Mouse (Mus musculus) embryonic facial prominence, embryonic 10.5 days (tissue): ENCODE measurements around the gene Baiap2. TPM values are rescaled to one million over a fixed set of nuclear protein-coding genes. Genes with fewer than 3 reads are reported as not detected.
A peak's percentile ranks its signal among the peaks of the same experiment; 100 is the strongest.

Experiments used
- DNase-seq: peaks from one replicate; pipeline ENCODE4 v3.0.0-alpha.2; 2017; ENCODE audit warnings: low spot score
- H3K27ac ChIP-seq: fragments of 300-500 bp; sonication (generic); replicated peaks from 2 replicates; pipeline ENCODE4 v1.5.1; 2016; ENCODE audit warnings: mild to moderate bottlenecking
- H3K27me3 ChIP-seq: fragments of 300-500 bp; sonication (generic); replicated peaks from 2 replicates; pipeline ENCODE4 v1.6.1; 2016; ENCODE audit warnings: low read depth, mild to moderate bottlenecking; ENCODE audit not compliant: poor library complexity, severe bottlenecking
- H3K36me3 ChIP-seq: fragments of 300-500 bp; sonication (generic); replicated peaks from 2 replicates; pipeline ENCODE4 v1.6.1; 2016; ENCODE audit warnings: mild to moderate bottlenecking, moderate library complexity
- H3K4me1 ChIP-seq: fragments of 300-500 bp; sonication (generic); 2 replicates; pipeline ENCODE4 v1.6.1; 2016
- H3K4me3 ChIP-seq: fragments of 300-500 bp; sonication (generic); 2 replicates; pipeline ENCODE4 v1.5.1; 2016; ENCODE audit warnings: mild to moderate bottlenecking, moderate library complexity
- H3K9me3 ChIP-seq: fragments of 300-500 bp; sonication (generic); 2 replicates; pipeline ENCODE4 v1.6.1; 2016; ENCODE audit warnings: mild to moderate bottlenecking
- WGBS: fragments of 180-500 bp; shearing (Covaris S2); methylation state at CpG from one replicate; pipeline ENCODE4 v1.1.7; 2016; 5-methylcytosine and 5-hydroxymethylcytosine counted together
- polyA plus RNA-seq: library from polyadenylated mRNA; unstranded; fragments of >200 nt; fragmentation: Nextera tagmentation; extraction: Ambion mirVana; gene quantifications from 2 replicates; pipeline ENCODE4 v1.2.1, GENCODE M21; 2016

The Baiap2 gene
- polyA plus RNA-seq, 1 experiment from 2014 or later, result 11.0 TPM

DNA sequence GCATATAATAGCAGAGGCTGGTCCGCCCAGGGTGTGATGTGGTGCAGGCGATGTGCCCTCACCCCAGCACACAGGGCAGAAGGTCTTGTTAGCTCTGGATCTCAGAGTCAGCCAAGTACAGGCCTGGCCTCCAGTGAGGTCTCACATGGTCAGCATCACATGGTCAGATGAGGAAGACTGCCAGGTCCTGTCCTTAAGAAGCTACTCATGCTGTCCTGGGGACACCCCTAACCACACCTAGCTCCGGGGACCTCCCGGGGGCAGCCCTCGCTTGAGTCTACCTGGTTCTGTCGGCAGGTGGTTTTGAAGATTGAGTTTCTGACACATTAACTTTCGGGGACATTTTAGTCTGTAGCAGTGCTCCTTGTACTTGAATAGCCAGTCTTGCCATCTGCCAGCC, 45.8 kb downstream of the Baiap2 start:
- H3K4me3 ChIP-seq, result no peak overlapping the region
- no peak overlapping the region; the same call in 1 of the 2 replicates for H3K27ac ChIP-seq
- 95% methylated on average over 7 of the region's 7 CpGs for WGBS

GRCm38 (mm10) chr11:119989115-119989564, 46.6 kb downstream of the Baiap2 start:
- no peaks in the 10 kb centered on the region for H3K9me3 ChIP-seq
- 60% methylated on average over 10 of the region's 10 CpGs for WGBS
- H3K36me3 ChIP-seq, result peaks cover 22% of the 10 kb centered on the region
- peak overlapping the region; percentile 54; the same call in 1 of the 2 replicates for H3K27ac ChIP-seq
- H3K27me3 ChIP-seq, result no peaks in the 10 kb centered on the region
- peak; percentile 22 for DNase-seq
- peaks cover 46% of the 10 kb centered on the region for H3K4me1 ChIP-seq
- 0 out of 2 replicates have a peak overlapping the region, but pooled peaks have one; percentile 11 for H3K4me3 ChIP-seq

More for the DNA sequence above, 45.8 kb downstream of the Baiap2 start:
- Histone ChIP-seq H3K9me3 (no peaks in the 10 kb centered on the region), H3K36me3 (peaks cover 22% of the 10 kb centered on the region), H3K27me3 (no peaks in the 10 kb centered on the region), H3K4me1 (peaks cover 46% of the 10 kb centered on the region)
- DNase-seq, result no peak

DNA sequence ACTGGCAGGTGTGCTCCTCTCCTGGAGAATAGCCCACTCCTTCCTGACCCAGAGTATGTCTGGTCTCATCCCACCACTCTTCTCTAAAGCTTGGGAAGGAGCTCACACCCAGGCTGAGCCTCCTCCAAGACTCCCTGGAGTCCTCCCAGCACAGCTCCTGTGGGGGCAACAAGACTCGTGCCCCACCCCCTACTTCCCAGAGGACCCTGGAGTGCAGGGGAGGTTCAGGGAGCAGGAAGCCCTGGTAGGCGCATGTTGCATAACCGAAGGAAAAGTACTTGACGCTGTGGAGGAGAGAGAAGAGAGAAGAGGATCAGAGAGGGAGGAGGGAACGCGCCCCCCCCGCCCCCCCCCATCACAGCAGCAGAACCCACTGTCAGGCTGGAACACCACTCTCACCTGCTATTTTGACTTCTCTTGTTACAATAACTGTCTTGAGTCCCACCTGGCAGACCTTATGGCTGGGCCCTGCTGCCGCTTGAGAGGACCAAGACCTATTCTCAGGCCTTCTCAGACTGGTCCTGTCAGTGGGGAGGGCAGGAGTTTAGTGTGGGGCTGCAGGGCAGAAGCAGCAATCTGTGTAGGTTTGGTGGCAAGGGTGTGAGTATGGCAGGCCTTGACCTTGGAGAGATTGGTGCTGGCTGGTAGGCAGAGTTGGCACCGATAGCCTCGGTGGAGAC, 48.2 kb downstream of the Baiap2 start:
- H3K4me3 ChIP-seq, result peak overlapping the region; percentile 30; the same call in 1 of the 2 replicates
- no peaks in the 10 kb centered on the region for H3K27me3 ChIP-seq
- DNase-seq, result no peak
- peak overlapping the region; percentile 70 for H3K27ac ChIP-seq
- H3K36me3 ChIP-seq, result peaks cover 31% of the 10 kb centered on the region
- 63% methylated on average over 10 of the region's 10 CpGs for whole genome bisulfite sequencing
- peaks cover 45% of the 10 kb centered on the region for H3K4me1 ChIP-seq
- no peaks in the 10 kb centered on the region for H3K9me3 ChIP-seq

- peaks cover 33% of the 10 kb centered on the region for H3K36me3 ChIP-seq
- H3K27me3 ChIP-seq, result no peaks in the 10 kb centered on the region
- H3K27ac ChIP-seq, result peak overlapping the region; percentile 70
- WGBS, result 15% methylated on average over 10 of the region's 10 CpGs
- H3K9me3 ChIP-seq, result no peaks in the 10 kb centered on the region
- peak overlapping the region; percentile 30; the same call in 1 of the 2 replicates for H3K4me3 ChIP-seq
- peak; percentile 90 for DNase-seq
- peaks cover 42% of the 10 kb centered on the region for H3K4me1 ChIP-seq
Measured at GRCm38 (mm10) chr11:119991338-119991678, 48.7 kb downstream of the Baiap2 start.

DNA sequence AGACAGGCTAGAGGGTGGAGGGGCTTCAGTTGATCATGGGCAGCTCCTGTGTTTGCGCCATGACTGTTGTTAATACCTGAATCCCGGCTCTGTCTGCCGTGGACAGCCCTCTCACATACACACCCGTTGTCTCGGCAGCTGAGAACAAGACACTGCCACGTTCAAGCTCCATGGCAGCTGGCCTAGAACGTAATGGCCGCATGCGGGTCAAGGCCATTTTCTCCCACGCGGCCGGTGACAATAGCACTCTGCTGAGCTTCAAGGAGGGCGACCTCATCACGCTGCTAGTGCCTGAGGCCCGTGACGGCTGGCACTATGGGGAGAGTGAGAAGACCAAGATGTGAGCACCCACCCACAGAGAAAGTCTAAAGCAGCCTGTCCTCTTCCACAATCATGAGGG, 54.8 kb downstream of the Baiap2 start:
- no peak overlapping the region for H3K4me3 ChIP-seq
- H3K36me3 ChIP-seq, result peaks cover 63% of the 10 kb centered on the region
- WGBS, result 91% methylated on average over 16 of the region's 16 CpGs
- DNase-seq, result no peak
- H3K27me3 ChIP-seq, result no peaks in the 10 kb centered on the region
- peaks cover 13% of the 10 kb centered on the region; the same call in 1 of the 2 replicates for H3K4me1 ChIP-seq
- no peaks in the 10 kb centered on the region for H3K9me3 ChIP-seq
- no peak overlapping the region for H3K27ac ChIP-seq

- Histone ChIP-seq H3K9me3 (no peaks in the 10 kb centered on the region), H3K4me1 (peaks cover 13% of the 10 kb centered on the region; the same call in 1 of the 2 replicates), H3K36me3 (peaks cover 28% of the 10 kb centered on the region), H3K4me3 (no peak overlapping the region), H3K27ac (no peak overlapping the region), H3K27me3 (no peaks in the 10 kb centered on the region)
- WGBS, result 80% methylated on average over 5 of the region's 5 CpGs
- no peak for DNase-seq
Measured at GRCm38 (mm10) chr11:120002041-120002440, 59.5 kb downstream of the Baiap2 start.

DNA sequence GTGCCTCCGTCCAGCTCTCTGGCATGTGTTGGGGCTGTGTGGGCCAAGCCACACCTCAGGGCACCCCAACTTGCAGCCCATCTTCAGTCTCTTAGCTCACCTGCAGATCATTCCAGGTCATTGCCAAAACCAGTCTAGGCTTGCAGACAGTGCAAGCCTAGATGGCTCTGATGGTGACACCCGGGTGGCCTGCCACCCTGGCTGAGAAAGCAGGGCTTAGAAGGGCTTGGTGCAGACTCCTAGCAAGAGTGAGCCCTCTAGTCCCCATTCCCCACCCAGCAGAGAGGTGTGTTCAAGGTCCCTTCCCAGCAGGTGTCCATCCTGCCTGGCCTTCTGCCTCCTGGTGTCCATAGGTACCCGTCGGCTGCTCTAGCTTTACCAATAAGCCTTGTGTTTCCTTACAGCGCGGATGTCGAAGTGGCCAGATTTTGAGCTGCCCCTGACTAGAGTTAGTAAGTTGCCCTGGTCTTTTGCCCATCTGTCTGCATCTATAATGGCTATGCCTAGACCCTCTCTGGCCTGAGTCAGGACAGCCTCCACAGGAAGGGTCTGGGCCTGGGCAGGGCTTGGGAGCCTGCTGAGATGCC, 60.2 kb downstream of the Baiap2 start:
- Histone ChIP-seq H3K4me3 (no peak overlapping the region), H3K9me3 (no peaks in the 10 kb centered on the region), H3K4me1 (peaks cover 13% of the 10 kb centered on the region; the same call in 1 of the 2 replicates), H3K27me3 (no peaks in the 10 kb centered on the region), H3K36me3 (peaks cover 21% of the 10 kb centered on the region), H3K27ac (no peak overlapping the region)
- 91% methylated on average over 7 of the region's 7 CpGs for WGBS
- DNase-seq, result no peak

- H3K4me3 ChIP-seq, result no peak overlapping the region
- H3K27ac ChIP-seq, result no peak overlapping the region
- 89% methylated on average over 18 of the region's 18 CpGs for WGBS
- DNase-seq, result no peak
- peaks cover 14% of the 10 kb centered on the region for H3K27me3 ChIP-seq
- 0 out of 2 replicates have a peak, but pooled peaks cover 8% of the 10 kb centered on the region for H3K36me3 ChIP-seq
- peaks cover 6% of the 10 kb centered on the region; the same call in 1 of the 2 replicates for H3K4me1 ChIP-seq
- no peaks in the 10 kb centered on the region for H3K9me3 ChIP-seq
Measured at GRCm38 (mm10) chr11:120005434-120006317, 63.1 kb downstream of the Baiap2 start.

- H3K4me1 ChIP-seq, result peaks cover 19% of the 10 kb centered on the region
- peaks cover 33% of the 10 kb centered on the region for H3K27me3 ChIP-seq
- no peak for DNase-seq
- H3K4me3 ChIP-seq, result no peak overlapping the region
- H3K36me3 ChIP-seq, result 0 out of 2 replicates have a peak, but pooled peaks cover 3% of the 10 kb centered on the region
- 81% methylated on average over 4 of the region's 4 CpGs for WGBS
- H3K27ac ChIP-seq, result no peak overlapping the region
- no peaks in the 10 kb centered on the region for H3K9me3 ChIP-seq
Measured at GRCm38 (mm10) chr11:120007496-120008080, 65.0 kb downstream of the Baiap2 start.

- Histone ChIP-seq H3K9me3 (no peaks in the 10 kb centered on the region), H3K36me3 (no peaks in the 10 kb centered on the region), H3K4me3 (no peak overlapping the region), H3K27me3 (peaks cover 36% of the 10 kb centered on the region), H3K27ac (no peak overlapping the region), H3K4me1 (peaks cover 26% of the 10 kb centered on the region)
- WGBS, result 83% methylated on average over 1 of the region's 1 CpGs
- no peak for DNase-seq
Measured at GRCm38 (mm10) chr11:120008501-120008900, 65.9 kb downstream of the Baiap2 start.

- 93% methylated on average over 8 of the region's 8 CpGs for WGBS
- no peaks in the 10 kb centered on the region for H3K9me3 ChIP-seq
- H3K36me3 ChIP-seq, result no peaks in the 10 kb centered on the region
- H3K27me3 ChIP-seq, result peaks cover 37% of the 10 kb centered on the region
- H3K27ac ChIP-seq, result no peak overlapping the region
- no peak for DNase-seq
- no peak overlapping the region for H3K4me3 ChIP-seq
- peaks cover 28% of the 10 kb centered on the region for H3K4me1 ChIP-seq
Measured at GRCm38 (mm10) chr11:120008956-120009355, 66.4 kb downstream of the Baiap2 start.

DNA sequence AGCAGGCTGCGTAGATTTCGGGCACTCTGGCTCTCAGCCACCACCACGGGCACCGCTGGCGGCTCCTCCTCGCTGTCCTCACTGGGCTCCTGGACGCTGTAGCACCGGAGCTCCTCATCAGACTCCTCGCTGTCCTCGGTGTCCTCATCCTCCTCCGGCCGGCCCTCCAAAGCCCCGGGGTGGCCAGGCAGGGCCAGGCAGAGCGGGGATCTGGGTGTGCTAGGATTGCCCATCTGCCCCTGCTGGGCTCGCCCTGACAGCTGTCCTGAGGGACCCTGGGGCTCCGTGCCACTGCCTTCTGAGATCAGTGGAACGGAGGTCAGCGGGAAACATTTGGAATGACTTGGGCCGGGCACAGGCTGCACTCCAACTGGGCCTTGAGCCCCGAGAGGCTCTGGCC, 67.4 kb downstream of the Baiap2 start:
- Histone ChIP-seq H3K9me3 (no peaks in the 10 kb centered on the region), H3K4me1 (peaks cover 32% of the 10 kb centered on the region), H3K4me3 (no peak overlapping the region), H3K27me3 (peaks cover 44% of the 10 kb centered on the region), H3K27ac (no peak overlapping the region), H3K36me3 (no peaks in the 10 kb centered on the region)
- no peak for DNase-seq
- 87% methylated on average over 20 of the region's 20 CpGs for WGBS
